Comparison of ENCODE assay signal across 23 mouse cellular contexts in the genomic region with DNA sequence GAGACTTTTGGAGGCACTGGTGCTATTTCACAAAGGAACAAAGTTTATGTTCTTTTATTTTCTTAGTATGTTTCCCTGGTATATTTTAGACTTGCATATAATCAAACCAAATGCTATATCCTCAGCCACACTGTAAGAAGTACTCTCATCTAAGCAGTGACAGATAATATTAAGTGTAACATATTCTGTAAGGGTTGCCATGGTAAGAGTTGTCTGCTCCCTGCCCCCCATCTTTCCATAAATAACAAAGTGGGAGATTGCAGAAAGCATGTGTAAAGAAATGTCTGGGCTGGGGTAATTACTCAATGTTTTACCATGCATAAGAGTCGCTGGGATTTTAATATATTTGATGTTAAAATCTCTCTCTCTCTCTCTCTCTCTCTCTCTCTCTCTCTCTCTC.
"Had no signal": no experiment of that assay in that cellular context is flagged by ENCODE, and none has a peak within 500 bp of the region (broad histone marks: within the 10 kb centered on the region; RNA-seq: fewer than 3 reads in every experiment).

No protein-coding gene starts in this region.

- H3K36me3 ChIP-seq: limb, embryonic 12.5 days; limb, embryonic 15.5 days; liver, embryonic 12.5 days; liver, embryonic 15.5 days; midbrain, embryonic 15.5 days; neural tube, embryonic 12.5 days; neural tube, embryonic 15.5 days had no signal

- DNase-seq: kidney, adult 18-20 months; kidney, adult 9 months; kidney, postnatal 14 days; kidney, postnatal 4 days; left cerebral cortex, postnatal 4 days; lung, adult 18-20 months; lung, postnatal 10 days; lung, postnatal 36 days; right cerebral cortex, adult 18-20 months; right cerebral cortex, postnatal 14 days; right cerebral cortex, postnatal 4 days; thymus, adult 2 months; thymus, postnatal 14 days; thymus, postnatal 4 days had no signal

- H3K4me3 ChIP-seq: limb, embryonic 12.5 days; limb, embryonic 15.5 days; liver, embryonic 12.5 days; liver, embryonic 15.5 days; midbrain, embryonic 15.5 days; neural tube, embryonic 12.5 days; neural tube, embryonic 15.5 days had no signal

- ATAC-seq: liver, embryonic 12.5 days; midbrain, embryonic 15.5 days had no signal

- H3K9ac ChIP-seq: limb, embryonic 12.5 days; limb, embryonic 15.5 days; liver, embryonic 12.5 days; liver, embryonic 15.5 days; midbrain, embryonic 15.5 days; neural tube, embryonic 12.5 days; neural tube, embryonic 15.5 days had no signal

- H3K4me2 ChIP-seq: limb, embryonic 12.5 days; limb, embryonic 15.5 days; liver, embryonic 12.5 days; liver, embryonic 15.5 days; midbrain, embryonic 11.5 days; midbrain, embryonic 15.5 days; neural tube, embryonic 12.5 days; neural tube, embryonic 15.5 days had no signal

- H3K27ac ChIP-seq: limb, embryonic 12.5 days; limb, embryonic 15.5 days; liver, embryonic 12.5 days; liver, embryonic 15.5 days; midbrain, embryonic 15.5 days; neural tube, embryonic 12.5 days; neural tube, embryonic 15.5 days; stomach, postnatal 0 days had no signal

- H3K9me3 ChIP-seq: limb, embryonic 12.5 days; limb, embryonic 15.5 days; liver, embryonic 12.5 days; liver, embryonic 15.5 days; midbrain, embryonic 15.5 days; neural tube, embryonic 12.5 days; neural tube, embryonic 15.5 days had no signal

- H3K4me1 ChIP-seq: limb, embryonic 12.5 days; limb, embryonic 15.5 days; liver, embryonic 12.5 days; liver, embryonic 15.5 days; midbrain, embryonic 15.5 days; neural tube, embryonic 12.5 days; neural tube, embryonic 15.5 days had no signal

- H3K27me3 ChIP-seq: limb, embryonic 12.5 days; limb, embryonic 15.5 days; liver, embryonic 12.5 days; liver, embryonic 15.5 days; midbrain, embryonic 15.5 days; neural tube, embryonic 12.5 days; neural tube, embryonic 15.5 days had no signal
